Mouse (Mus musculus): Measurements from ENCODE around the gene Il11ra1.

DNA sequence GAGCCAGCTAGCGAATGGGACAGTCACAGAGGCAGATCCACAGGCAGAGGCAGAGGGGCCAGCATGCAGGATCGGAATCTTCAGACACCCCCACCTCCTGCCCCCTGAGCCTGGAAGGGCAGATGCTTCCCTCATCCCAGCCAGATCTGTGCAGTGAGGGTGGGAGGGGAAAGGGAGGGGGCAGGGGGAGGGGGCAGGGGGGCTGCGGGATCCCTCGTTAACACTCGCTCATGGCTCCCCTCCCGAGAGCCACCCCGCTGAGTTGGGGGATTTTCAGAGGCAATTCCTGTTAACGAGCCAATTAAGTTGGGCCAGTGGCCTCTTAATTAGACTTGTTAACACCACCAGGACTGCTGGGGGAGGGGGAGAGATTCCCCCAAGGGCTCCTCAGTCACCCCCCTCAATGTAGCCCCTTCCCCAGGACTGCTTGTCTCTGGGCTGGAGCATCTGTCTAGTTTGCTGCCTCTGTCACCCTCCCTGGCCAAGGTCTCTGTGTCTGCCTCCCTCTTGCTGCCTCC, 27.8 kb upstream of the Il11ra1 start:
- TF ChIP-seq GATA1 (IDR thresholded peaks at IDR 0.05; ENCODE audit: borderline replicate concordance, low read length) (no peak), FLI1 (IDR thresholded peaks at IDR 0.05; ENCODE audit: low read length) (no peak)
